Mouse (Mus musculus): ENCODE measurements around the gene Ctdnep1. TPM values are rescaled to one million over a fixed set of nuclear protein-coding genes. Genes with fewer than 3 reads are reported as not detected.
A peak's percentile ranks its signal among the peaks of the same experiment; 100 is the strongest.
"Not testable (repeated sequence)": the region's sequence is repeated elsewhere in the genome, so short reads cannot be mapped to it uniquely, and the experiment has no call there.

The Ctdnep1 gene
- polyA plus RNA-seq, 1 experiment, result 121 TPM

GRCm38 (mm10) chr11:69948066-69948762 lies 32.7 kb upstream of the Ctdnep1 start, which contains the start of gene Slc2a4:
TSS of gene Slc2a4 (minus strand) at chr11:69948188.
- Histone ChIP-seq H3K4me3 (ENCODE audit: insufficient read depth, low read length) (no peak within 1 kb of the TSS), H3K4me1 (ENCODE audit: control insufficient read depth, insufficient read depth, low read length) (no peaks in the 10 kb centered on the region), H3K27ac (ENCODE audit: insufficient read depth, low read length) (no peak within 1 kb of the TSS)
- TF ChIP-seq POLR2A (IDR thresholded peaks at IDR 0.05; ENCODE audit: extremely low read depth, insufficient read depth, low read length), result no peak
- TF ChIP-seq CTCF (IDR thresholded peaks at IDR 0.05; ENCODE audit: extremely low read depth, insufficient read depth, low read length), result no peak

- no peak overlapping the region for H3K4me3 ChIP-seq (ENCODE audit: insufficient read depth, low read length)
- no peak overlapping the region for H3K27ac ChIP-seq (ENCODE audit: insufficient read depth, low read length)
- H3K4me1 ChIP-seq (ENCODE audit: control insufficient read depth, insufficient read depth, low read length), result no peaks in the 10 kb centered on the region
- TF ChIP-seq POLR2A (IDR thresholded peaks at IDR 0.05; ENCODE audit: extremely low read depth, insufficient read depth, low read length) (no peak), CTCF (IDR thresholded peaks at IDR 0.05; ENCODE audit: extremely low read depth, insufficient read depth, low read length) (peak; percentile 79)
Observed at GRCm38 (mm10) chr11:69948763-69949150, 32.2 kb upstream of the Ctdnep1 start.

DNA sequence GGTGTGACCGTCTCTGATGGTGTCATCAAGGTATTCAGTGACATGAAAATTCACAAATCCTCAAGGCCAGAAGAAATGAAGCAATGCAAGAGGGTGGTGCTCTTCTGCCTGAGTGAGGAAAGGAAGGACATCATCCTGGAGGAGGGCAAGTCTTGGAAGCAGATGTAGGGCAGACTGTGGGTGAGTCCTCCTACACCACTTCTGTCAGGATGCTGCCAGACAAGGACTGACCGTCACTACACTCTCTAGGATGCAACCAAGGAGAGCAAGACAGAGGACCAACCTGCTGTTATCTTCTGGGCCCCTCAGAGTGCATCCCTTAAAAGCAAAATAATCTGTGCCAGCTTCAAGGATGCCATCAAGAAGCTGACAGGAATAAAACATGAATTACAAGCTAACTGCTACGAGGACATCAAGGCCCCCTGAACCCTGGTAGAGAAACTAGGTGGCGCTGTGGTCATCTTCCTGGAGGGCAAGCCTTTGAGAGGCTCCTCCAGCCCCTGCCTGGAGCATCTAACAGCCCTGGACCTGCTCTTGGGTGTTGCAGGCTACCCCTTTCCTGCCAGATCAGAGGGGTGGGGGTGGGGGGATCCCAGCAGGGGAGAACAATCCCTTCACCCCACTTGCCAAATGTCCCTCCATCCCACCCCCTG lies 30.0 kb upstream of the Ctdnep1 start:
- Histone ChIP-seq H3K4me1 (ENCODE audit: control insufficient read depth, insufficient read depth, low read length) (no peaks in the 10 kb centered on the region), H3K27ac (ENCODE audit: insufficient read depth, low read length) (no peak overlapping the region), H3K4me3 (ENCODE audit: insufficient read depth, low read length) (no peak overlapping the region)
- no peak for TF ChIP-seq POLR2A (IDR thresholded peaks at IDR 0.05; ENCODE audit: extremely low read depth, insufficient read depth, low read length)
- TF ChIP-seq CTCF (IDR thresholded peaks at IDR 0.05; ENCODE audit: extremely low read depth, insufficient read depth, low read length), result no peak

DNA sequence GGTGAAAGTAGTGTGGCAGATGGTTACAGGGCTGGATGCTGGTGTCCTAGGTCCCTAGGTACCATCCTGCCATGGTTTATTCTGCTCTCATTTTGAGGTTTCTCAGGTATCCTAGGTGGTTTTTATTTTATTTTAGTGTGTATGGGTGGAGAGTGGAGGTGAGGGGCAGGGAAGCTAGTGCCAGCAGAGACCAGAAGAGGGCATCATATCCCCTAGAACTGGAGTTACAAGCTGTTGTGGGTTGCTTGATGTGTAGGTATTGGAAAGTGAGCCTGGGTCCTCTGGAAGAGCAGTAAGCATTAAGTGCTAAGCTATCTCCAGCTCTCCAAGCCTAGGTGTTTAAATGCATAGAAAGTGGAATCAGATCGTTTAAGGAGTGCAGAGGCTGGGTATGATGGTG lies 28.7 kb upstream of the Ctdnep1 start:
- TF ChIP-seq CTCF (IDR thresholded peaks at IDR 0.05; ENCODE audit: extremely low read depth, insufficient read depth, low read length) (no peak), POLR2A (IDR thresholded peaks at IDR 0.05; ENCODE audit: extremely low read depth, insufficient read depth, low read length) (no peak)
- Histone ChIP-seq H3K27ac (ENCODE audit: insufficient read depth, low read length) (no peak overlapping the region), H3K4me3 (ENCODE audit: insufficient read depth, low read length) (no peak overlapping the region), H3K4me1 (ENCODE audit: control insufficient read depth, insufficient read depth, low read length) (no peaks in the 10 kb centered on the region)

DNA sequence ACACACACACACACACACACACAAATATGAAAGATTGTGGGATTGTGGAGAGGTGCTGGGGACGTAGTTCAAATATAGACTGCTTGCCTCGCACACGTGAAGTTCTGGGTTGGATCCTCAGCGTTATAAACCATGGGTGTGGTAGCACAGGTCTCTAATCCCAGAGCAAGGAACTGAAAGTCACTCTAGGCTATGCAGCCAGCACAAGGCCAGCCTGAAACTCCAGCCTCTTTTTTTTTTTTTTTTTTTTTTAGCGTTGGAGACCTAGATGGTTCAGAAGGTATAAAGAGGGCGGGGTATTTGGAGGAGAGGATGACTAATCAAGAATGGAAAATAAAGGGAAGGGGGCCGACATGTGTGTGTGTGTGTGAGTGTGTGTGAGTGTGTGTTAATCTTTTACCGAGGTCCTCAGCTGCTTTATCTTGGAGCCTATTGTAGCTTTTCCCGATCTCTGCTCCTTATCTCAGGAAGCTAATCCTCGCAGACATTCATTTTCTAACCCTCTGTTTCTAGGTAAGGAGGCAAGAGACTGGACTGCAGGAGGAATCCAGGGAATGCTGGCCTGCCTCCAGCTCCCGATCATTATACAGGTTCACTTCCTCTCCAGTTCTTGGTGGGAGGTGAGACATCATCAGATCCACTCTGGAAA lies 27.6 kb upstream of the Ctdnep1 start:
- TF ChIP-seq POLR2A (IDR thresholded peaks at IDR 0.05; ENCODE audit: extremely low read depth, insufficient read depth, low read length) (no peak), CTCF (IDR thresholded peaks at IDR 0.05; ENCODE audit: extremely low read depth, insufficient read depth, low read length) (no peak)
- Histone ChIP-seq H3K4me1 (ENCODE audit: control insufficient read depth, insufficient read depth, low read length) (no peaks in the 10 kb centered on the region), H3K4me3 (ENCODE audit: insufficient read depth, low read length) (no peak overlapping the region), H3K27ac (ENCODE audit: insufficient read depth, low read length) (no peak overlapping the region)

- not testable (repeated sequence) for H3K4me3 ChIP-seq (ENCODE audit: insufficient read depth, low read length); H3K27ac ChIP-seq (ENCODE audit: insufficient read depth, low read length); H3K4me1 ChIP-seq (ENCODE audit: control insufficient read depth, insufficient read depth, low read length)
Observed at GRCm38 (mm10) chr11:69955618-69956017, 25.3 kb upstream of the Ctdnep1 start.

- no peak overlapping the region for H3K4me3 ChIP-seq (ENCODE audit: insufficient read depth, low read length)
- H3K27ac ChIP-seq (ENCODE audit: insufficient read depth, low read length), result no peak overlapping the region
- no peaks in the 10 kb centered on the region for H3K4me1 ChIP-seq (ENCODE audit: control insufficient read depth, insufficient read depth, low read length)
- no peak for TF ChIP-seq CTCF (IDR thresholded peaks at IDR 0.05; ENCODE audit: extremely low read depth, insufficient read depth, low read length)
- no peak for TF ChIP-seq POLR2A (IDR thresholded peaks at IDR 0.05; ENCODE audit: extremely low read depth, insufficient read depth, low read length)
Observed at GRCm38 (mm10) chr11:69956218-69956617, 24.7 kb upstream of the Ctdnep1 start.

DNA sequence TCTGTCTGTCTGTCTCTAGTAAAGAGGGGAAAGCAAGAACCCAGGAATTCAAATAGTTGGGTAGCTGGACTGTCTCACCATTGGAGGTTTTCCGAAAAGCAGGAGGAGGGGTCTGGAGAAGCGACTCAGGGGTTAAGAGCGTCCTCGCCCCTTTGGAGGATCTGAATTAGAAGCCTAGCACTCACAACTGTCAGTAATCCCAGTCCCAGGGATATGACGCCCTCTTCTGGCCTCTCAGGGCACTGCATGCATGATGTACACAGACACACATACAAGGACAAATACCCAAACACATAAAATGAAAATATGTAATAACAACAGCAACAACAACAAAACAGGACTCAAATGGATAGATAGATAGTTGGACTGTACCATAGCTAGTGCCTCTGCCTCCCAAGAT lies 20.3 kb upstream of the Ctdnep1 start:
- Histone ChIP-seq H3K4me3 (ENCODE audit: insufficient read depth, low read length) (no peak overlapping the region), H3K4me1 (ENCODE audit: control insufficient read depth, insufficient read depth, low read length) (no peaks in the 10 kb centered on the region), H3K27ac (ENCODE audit: insufficient read depth, low read length) (no peak overlapping the region)
- TF ChIP-seq POLR2A (IDR thresholded peaks at IDR 0.05; ENCODE audit: extremely low read depth, insufficient read depth, low read length), result no peak
- no peak for TF ChIP-seq CTCF (IDR thresholded peaks at IDR 0.05; ENCODE audit: extremely low read depth, insufficient read depth, low read length)

DNA sequence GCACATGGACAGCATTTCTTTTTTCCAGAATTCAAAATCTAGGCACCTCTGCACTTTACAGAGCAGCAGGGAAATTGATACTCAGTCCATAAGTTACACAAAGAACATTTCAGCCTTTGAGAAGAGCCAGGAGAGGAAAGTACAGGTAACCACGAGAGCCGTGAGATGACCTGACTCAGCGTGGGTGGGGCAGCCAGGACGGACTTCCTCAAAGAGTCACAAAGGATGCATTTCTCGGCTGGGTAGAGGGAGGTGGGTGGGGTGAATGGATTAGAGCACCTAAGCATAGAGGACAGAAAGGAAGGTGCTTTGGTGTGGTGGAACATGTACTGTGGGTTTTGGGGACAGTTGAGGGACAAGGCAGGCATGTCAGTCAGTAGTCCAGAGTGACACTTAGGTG lies 19.1 kb upstream of the Ctdnep1 start:
- H3K4me1 ChIP-seq (ENCODE audit: control insufficient read depth, insufficient read depth, low read length), result no peaks in the 10 kb centered on the region
- H3K4me3 ChIP-seq (ENCODE audit: insufficient read depth, low read length), result no peak overlapping the region
- TF ChIP-seq CTCF (IDR thresholded peaks at IDR 0.05; ENCODE audit: extremely low read depth, insufficient read depth, low read length), result no peak
- TF ChIP-seq POLR2A (IDR thresholded peaks at IDR 0.05; ENCODE audit: extremely low read depth, insufficient read depth, low read length), result no peak
- no peak overlapping the region for H3K27ac ChIP-seq (ENCODE audit: insufficient read depth, low read length)

Measured in cortical plate, adult 2 months (tissue).